Mouse (Mus musculus): ENCODE data around the gene Rgs3. TPM values are rescaled to one million over a fixed set of nuclear protein-coding genes. Genes with fewer than 3 reads are reported as not detected.
A peak's percentile ranks its signal among the peaks of the same experiment; 100 is the strongest.

The Rgs3 gene
- polyA plus RNA-seq, 1 experiment from 2014 or later = 66.9 TPM

- Histone ChIP-seq H3K9ac (ENCODE audit: low read depth, low read length) (no peak overlapping the region), H3K4me2 (ENCODE audit: low read length) (no peak overlapping the region), H3K27me3 (ENCODE audit: control insufficient read depth, insufficient read depth, low read depth, low read length) (no peaks in the 10 kb centered on the region), H3K9me3 (replicated peaks; ENCODE audit: control insufficient read depth, low read length, poor library complexity, severe bottlenecking) (no peaks in the 10 kb centered on the region), H3K36me3 (ENCODE audit: control insufficient read depth, insufficient read depth, low read length) (peaks cover 21% of the 10 kb centered on the region), H3K4me3 (ENCODE audit: low read depth, low read length) (no peak overlapping the region), H3K27ac (ENCODE audit: low read length) (no peak overlapping the region), H3K4me1 (ENCODE audit: control insufficient read depth, insufficient read depth, low read length) (peaks cover 19% of the 10 kb centered on the region)
- no peak for ATAC-seq
- WGBS = 68% methylated on average over 3 of the region's 4 CpGs
These were observed 131.3 kb downstream of the Rgs3 start for GRCm38 (mm10) chr4:62690997-62691396.

GRCm38 (mm10) chr4:62691625-62692024, 132.0 kb downstream of the Rgs3 start:
- ATAC-seq = no peak
- WGBS = 30% methylated on average over 1 of the region's 1 CpGs

GRCm38 (mm10) chr4:62693839-62694238, 134.2 kb downstream of the Rgs3 start:
- 48% methylated on average over 10 of the region's 10 CpGs for WGBS
- Histone ChIP-seq H3K27me3 (ENCODE audit: control insufficient read depth, insufficient read depth, low read depth, low read length) (no peaks in the 10 kb centered on the region), H3K4me3 (ENCODE audit: low read depth, low read length) (no peak overlapping the region), H3K9me3 (replicated peaks; ENCODE audit: control insufficient read depth, low read length, poor library complexity, severe bottlenecking) (no peaks in the 10 kb centered on the region), H3K27ac (ENCODE audit: low read length) (no peak overlapping the region), H3K36me3 (ENCODE audit: control insufficient read depth, insufficient read depth, low read length) (peaks cover 21% of the 10 kb centered on the region), H3K4me2 (ENCODE audit: low read length) (no peak overlapping the region), H3K4me1 (ENCODE audit: control insufficient read depth, insufficient read depth, low read length) (peaks cover 18% of the 10 kb centered on the region), H3K9ac (ENCODE audit: low read depth, low read length) (no peak overlapping the region)
- no peak for ATAC-seq

More at GRCm38 (mm10) chr4:62691625-62692024, 132.0 kb downstream of the Rgs3 start:
- H3K9me3 ChIP-seq (replicated peaks; ENCODE audit: control insufficient read depth, low read length, poor library complexity, severe bottlenecking) = no peaks in the 10 kb centered on the region
- H3K4me1 ChIP-seq (ENCODE audit: control insufficient read depth, insufficient read depth, low read length) = peaks cover 12% of the 10 kb centered on the region
- peaks cover 21% of the 10 kb centered on the region for H3K36me3 ChIP-seq (ENCODE audit: control insufficient read depth, insufficient read depth, low read length)
- H3K9ac ChIP-seq (ENCODE audit: low read depth, low read length) = no peak overlapping the region
- H3K4me2 ChIP-seq (ENCODE audit: low read length) = no peak overlapping the region
- no peaks in the 10 kb centered on the region for H3K27me3 ChIP-seq (ENCODE audit: control insufficient read depth, insufficient read depth, low read depth, low read length)
- H3K27ac ChIP-seq (ENCODE audit: low read length) = no peak overlapping the region
- H3K4me3 ChIP-seq (ENCODE audit: low read depth, low read length) = no peak overlapping the region

- Histone ChIP-seq H3K36me3 (ENCODE audit: control insufficient read depth, insufficient read depth, low read length) (peaks cover 21% of the 10 kb centered on the region), H3K4me1 (ENCODE audit: control insufficient read depth, insufficient read depth, low read length) (peaks cover 27% of the 10 kb centered on the region)
These were observed 135.2 kb downstream of the Rgs3 start for GRCm38 (mm10) chr4:62694703-62695439.

GRCm38 (mm10) chr4:62695523-62695922, 135.9 kb downstream of the Rgs3 start:
- Histone ChIP-seq H3K36me3 (ENCODE audit: control insufficient read depth, insufficient read depth, low read length) (peaks cover 22% of the 10 kb centered on the region), H3K4me3 (ENCODE audit: low read depth, low read length) (no peak overlapping the region), H3K9ac (ENCODE audit: low read depth, low read length) (no peak overlapping the region), H3K27me3 (ENCODE audit: control insufficient read depth, insufficient read depth, low read depth, low read length) (no peaks in the 10 kb centered on the region), H3K4me2 (ENCODE audit: low read length) (no peak overlapping the region), H3K4me1 (ENCODE audit: control insufficient read depth, insufficient read depth, low read length) (peaks cover 29% of the 10 kb centered on the region), H3K27ac (ENCODE audit: low read length) (no peak overlapping the region; the same call in 1 of the 2 replicates), H3K9me3 (replicated peaks; ENCODE audit: control insufficient read depth, low read length, poor library complexity, severe bottlenecking) (no peaks in the 10 kb centered on the region)
- WGBS = 69% methylated on average over 8 of the region's 8 CpGs
- ATAC-seq = peak; percentile 3; the same call in 1 of the 2 replicates

More at GRCm38 (mm10) chr4:62694703-62695439, 135.2 kb downstream of the Rgs3 start:
- no peaks in the 10 kb centered on the region for H3K27me3 ChIP-seq (ENCODE audit: control insufficient read depth, insufficient read depth, low read depth, low read length)
- H3K9ac ChIP-seq (ENCODE audit: low read depth, low read length) = no peak overlapping the region
- H3K27ac ChIP-seq (ENCODE audit: low read length) = no peak overlapping the region
- 77% methylated on average over 11 of the region's 11 CpGs for WGBS
- no peak for ATAC-seq
- H3K4me3 ChIP-seq (ENCODE audit: low read depth, low read length) = no peak overlapping the region
- H3K4me2 ChIP-seq (ENCODE audit: low read length) = no peak overlapping the region
- no peaks in the 10 kb centered on the region for H3K9me3 ChIP-seq (replicated peaks; ENCODE audit: control insufficient read depth, low read length, poor library complexity, severe bottlenecking)

GRCm38 (mm10) chr4:62695946-62696345, 136.3 kb downstream of the Rgs3 start:
- H3K9ac ChIP-seq (ENCODE audit: low read depth, low read length) = no peak overlapping the region
- peaks cover 29% of the 10 kb centered on the region for H3K4me1 ChIP-seq (ENCODE audit: control insufficient read depth, insufficient read depth, low read length)
- no peak overlapping the region for H3K27ac ChIP-seq (ENCODE audit: low read length)
- H3K36me3 ChIP-seq (ENCODE audit: control insufficient read depth, insufficient read depth, low read length) = peaks cover 20% of the 10 kb centered on the region
- ATAC-seq = no peak
- 63% methylated on average over 9 of the region's 13 CpGs for WGBS
- H3K4me2 ChIP-seq (ENCODE audit: low read length) = no peak overlapping the region
- no peak overlapping the region for H3K4me3 ChIP-seq (ENCODE audit: low read depth, low read length)
- no peaks in the 10 kb centered on the region for H3K9me3 ChIP-seq (replicated peaks; ENCODE audit: control insufficient read depth, low read length, poor library complexity, severe bottlenecking)
- no peaks in the 10 kb centered on the region for H3K27me3 ChIP-seq (ENCODE audit: control insufficient read depth, insufficient read depth, low read depth, low read length)

GRCm38 (mm10) chr4:62696699-62697404, 137.2 kb downstream of the Rgs3 start:
- Histone ChIP-seq H3K9ac (ENCODE audit: low read depth, low read length) (no peak overlapping the region), H3K4me3 (ENCODE audit: low read depth, low read length) (no peak overlapping the region), H3K4me1 (ENCODE audit: control insufficient read depth, insufficient read depth, low read length) (peaks cover 29% of the 10 kb centered on the region), H3K27ac (ENCODE audit: low read length) (no peak overlapping the region), H3K36me3 (ENCODE audit: control insufficient read depth, insufficient read depth, low read length) (peaks cover 19% of the 10 kb centered on the region), H3K4me2 (ENCODE audit: low read length) (no peak overlapping the region), H3K27me3 (ENCODE audit: control insufficient read depth, insufficient read depth, low read depth, low read length) (no peaks in the 10 kb centered on the region), H3K9me3 (replicated peaks; ENCODE audit: control insufficient read depth, low read length, poor library complexity, severe bottlenecking) (no peaks in the 10 kb centered on the region)
- WGBS = 59% methylated on average over 7 of the region's 7 CpGs
- ATAC-seq = no peak

- no peak overlapping the region for H3K27ac ChIP-seq (ENCODE audit: low read length)
- H3K36me3 ChIP-seq (ENCODE audit: control insufficient read depth, insufficient read depth, low read length) = peaks cover 13% of the 10 kb centered on the region
- WGBS = 33% methylated on average over 2 of the region's 2 CpGs
These were observed 137.8 kb downstream of the Rgs3 start for GRCm38 (mm10) chr4:62697469-62697868.

GRCm38 (mm10) chr4:62698521-62698920, 138.9 kb downstream of the Rgs3 start:
- peaks cover 14% of the 10 kb centered on the region for H3K36me3 ChIP-seq (ENCODE audit: control insufficient read depth, insufficient read depth, low read length)

More at GRCm38 (mm10) chr4:62697469-62697868, 137.8 kb downstream of the Rgs3 start:
- Histone ChIP-seq H3K4me3 (ENCODE audit: low read depth, low read length) (no peak overlapping the region), H3K4me2 (ENCODE audit: low read length) (no peak overlapping the region), H3K9ac (ENCODE audit: low read depth, low read length) (no peak overlapping the region), H3K27me3 (ENCODE audit: control insufficient read depth, insufficient read depth, low read depth, low read length) (no peaks in the 10 kb centered on the region), H3K4me1 (ENCODE audit: control insufficient read depth, insufficient read depth, low read length) (peaks cover 29% of the 10 kb centered on the region), H3K9me3 (replicated peaks; ENCODE audit: control insufficient read depth, low read length, poor library complexity, severe bottlenecking) (no peaks in the 10 kb centered on the region)
- peak; percentile 36 for ATAC-seq

More at GRCm38 (mm10) chr4:62698521-62698920, 138.9 kb downstream of the Rgs3 start:
- no peak overlapping the region for H3K4me2 ChIP-seq (ENCODE audit: low read length)
- no peak overlapping the region for H3K4me3 ChIP-seq (ENCODE audit: low read depth, low read length)
- 67% methylated on average over 3 of the region's 3 CpGs for WGBS
- no peak overlapping the region for H3K9ac ChIP-seq (ENCODE audit: low read depth, low read length)
- H3K27ac ChIP-seq (ENCODE audit: low read length) = no peak overlapping the region
- no peak for ATAC-seq
- H3K4me1 ChIP-seq (ENCODE audit: control insufficient read depth, insufficient read depth, low read length) = peaks cover 29% of the 10 kb centered on the region
- H3K27me3 ChIP-seq (ENCODE audit: control insufficient read depth, insufficient read depth, low read depth, low read length) = no peaks in the 10 kb centered on the region
- no peaks in the 10 kb centered on the region for H3K9me3 ChIP-seq (replicated peaks; ENCODE audit: control insufficient read depth, low read length, poor library complexity, severe bottlenecking)
